Mouse (Mus musculus) stomach, postnatal 0 days (tissue): Measurements from ENCODE around the gene Olfr920. TPM values are rescaled to one million over a fixed set of nuclear protein-coding genes. Genes with fewer than 3 reads are reported as not detected.

Source experiments
- ATAC-seq: fragments of 200-750 bp; cut with Nextera tagmentation; 2 replicates; pipeline ENCODE4 v1.8.0; 2017; ENCODE audit not compliant: low FRiP score, low TSS enrichment
- DNase-seq: peaks from one replicate; pipeline ENCODE4 v3.0.0-alpha.2; 2016; ENCODE audit warnings: low spot score
- H3K27ac ChIP-seq: fragments of 300-500 bp; sonication (generic); replicated peaks from 2 replicates; pipeline ENCODE4 v1.5.1; 2014; ENCODE audit warnings: mild to moderate bottlenecking, control low read depth
- H3K27me3 ChIP-seq: fragments of 300-500 bp; sonication (generic); 2 replicates; pipeline ENCODE4 v1.6.1; 2014; ENCODE audit warnings: low read length; ENCODE audit not compliant: control insufficient read depth, insufficient read depth
- H3K36me3 ChIP-seq: fragments of 300-500 bp; sonication (generic); 2 replicates; pipeline ENCODE4 v1.6.1; 2014; ENCODE audit warnings: low read length, mixed read lengths; ENCODE audit not compliant: control insufficient read depth, insufficient read depth
- H3K4me1 ChIP-seq: fragments of 300-500 bp; sonication (generic); replicated peaks from 2 replicates; pipeline ENCODE4 v1.6.1; 2014; ENCODE audit warnings: antibody characterized with exemption; ENCODE audit not compliant: control insufficient read depth, insufficient read depth
- H3K4me2 ChIP-seq: fragments of 300-500 bp; sonication (generic); replicated peaks from 2 replicates; pipeline ENCODE4 v1.6.1; 2014; ENCODE audit warnings: low read depth, mild to moderate bottlenecking, control low read depth, moderate library complexity
- H3K4me3 ChIP-seq: fragments of 300-500 bp; sonication (generic); 2 replicates; pipeline ENCODE4 v1.5.1; 2014; ENCODE audit warnings: low read depth, low read length, control low read depth
- H3K9ac ChIP-seq: fragments of 300-500 bp; sonication (generic); 2 replicates; pipeline ENCODE4 v1.6.1; 2014; ENCODE audit warnings: mild to moderate bottlenecking, low read length, control low read depth, mixed read lengths
- H3K9me3 ChIP-seq: fragments of 300-500 bp; sonication (generic); 2 replicates; pipeline ENCODE4 v1.6.1; 2016; ENCODE audit warnings: low read length; ENCODE audit not compliant: control insufficient read depth
- CTCF ChIP-seq: IDR thresholded peaks from 2 replicates; pipeline ENCODE4 v1.5.1; 2016; ENCODE audit warnings: antibody characterized with exemption, low read depth, mild to moderate bottlenecking, moderate library complexity
- EP300 ChIP-seq: optimal IDR thresholded peaks from 2 replicates; pipeline ENCODE3; 2016; ENCODE audit warnings: antibody characterized with exemption
- WGBS: fragments of 180-500 bp; shearing (Covaris S2); extraction: QIAGEN DNeasy Blood & Tissue Kit; methylation state at CpG from one replicate; pipeline ENCODE4 v1.1.7; 2014; 5-methylcytosine and 5-hydroxymethylcytosine counted together
- polyA plus RNA-seq: library from polyadenylated mRNA; unstranded; fragments of >200 nt; fragmentation: Nextera tagmentation; extraction: Ambion mirVana; gene quantifications from 2 replicates; pipeline ENCODE4 v1.2.1, GENCODE M21; 2015

Gene Olfr920
- polyA plus RNA-seq, 1 experiment from 2014 or later: 0.06 TPM

DNA sequence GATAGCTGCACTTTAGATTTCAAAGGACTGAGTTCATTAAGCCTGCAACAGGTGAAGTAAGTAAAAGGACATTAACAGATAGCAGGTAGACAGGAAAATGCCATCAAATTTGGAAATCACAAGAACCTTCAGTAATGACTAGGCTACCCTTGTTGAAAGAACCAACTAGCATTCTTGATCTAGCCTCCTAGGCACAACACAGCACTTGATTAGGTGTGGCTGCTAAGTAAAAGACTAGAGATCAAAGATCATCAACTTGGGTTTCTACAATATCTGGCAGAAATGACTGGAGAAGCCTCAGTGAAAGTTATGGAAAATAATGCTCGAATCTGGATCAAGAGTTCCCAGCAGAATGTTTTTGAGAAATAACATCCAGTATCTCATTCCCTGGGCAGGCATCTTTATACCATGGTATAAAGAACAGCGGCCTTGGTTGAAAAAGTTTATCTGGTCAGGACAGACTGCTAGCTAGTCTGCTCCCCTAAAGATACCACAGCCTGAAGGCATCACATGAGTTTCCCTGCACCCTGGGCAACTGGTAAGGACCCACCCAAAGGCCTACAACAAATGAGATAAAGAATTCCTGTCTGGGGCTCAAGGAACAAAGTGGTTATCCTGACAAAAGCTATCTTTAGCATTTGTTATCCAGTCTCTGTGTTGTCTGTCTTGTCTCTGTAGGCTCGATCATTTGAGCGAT is 7.3 kb upstream of the Olfr920 start:
- Histone ChIP-seq H3K9ac (no peak overlapping the region), H3K4me3 (no peak overlapping the region), H3K9me3 (no peaks in the 10 kb centered on the region), H3K27me3 (no peaks in the 10 kb centered on the region), H3K4me2 (no peak overlapping the region), H3K27ac (no peak overlapping the region), H3K4me1 (no peaks in the 10 kb centered on the region), H3K36me3 (peaks cover 3% of the 10 kb centered on the region; the same call in 1 of the 2 replicates)
- WGBS: 94% methylated on average over 4 of the region's 4 CpGs
- TF ChIP-seq EP300 (no peak), CTCF (no peak)
- DNase-seq: no peak
- ATAC-seq: no peak

DNA sequence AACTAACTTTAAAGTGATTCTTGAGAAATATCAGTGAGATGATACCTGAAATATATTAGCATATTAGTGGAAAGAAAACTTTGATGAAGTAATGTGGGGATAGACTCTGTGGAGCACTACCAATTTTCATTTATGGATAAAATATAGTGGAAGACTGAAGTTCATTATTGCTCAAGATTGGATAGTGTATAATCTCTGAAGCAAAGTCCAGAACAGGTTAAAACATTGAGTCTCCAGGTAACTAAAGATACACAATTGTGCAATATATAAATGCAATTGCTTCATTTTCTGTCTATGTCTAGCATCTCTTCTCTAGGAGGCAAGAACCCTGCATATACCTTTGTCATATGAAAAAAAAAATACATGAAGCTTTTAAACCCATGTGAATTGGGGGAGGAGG is 20.7 kb downstream of the Olfr920 start, which contains the start of gene Olfr921:
Gene Olfr921 (plus strand): TSS at position 301 of the 400 bp plus-strand sequence.
- TF ChIP-seq EP300: no peak
- no peak for TF ChIP-seq CTCF
- Histone ChIP-seq H3K27ac (no peak within 1 kb of the TSS), H3K4me1 (no peaks in the 10 kb centered on the region), H3K27me3 (no peaks in the 10 kb centered on the region), H3K9me3 (no peaks in the 10 kb centered on the region), H3K36me3 (no peaks in the 10 kb centered on the region), H3K9ac (no peak within 1 kb of the TSS), H3K4me2 (no peak within 1 kb of the TSS), H3K4me3 (no peak within 1 kb of the TSS)
- ATAC-seq: no peak
- no peak for DNase-seq

DNA sequence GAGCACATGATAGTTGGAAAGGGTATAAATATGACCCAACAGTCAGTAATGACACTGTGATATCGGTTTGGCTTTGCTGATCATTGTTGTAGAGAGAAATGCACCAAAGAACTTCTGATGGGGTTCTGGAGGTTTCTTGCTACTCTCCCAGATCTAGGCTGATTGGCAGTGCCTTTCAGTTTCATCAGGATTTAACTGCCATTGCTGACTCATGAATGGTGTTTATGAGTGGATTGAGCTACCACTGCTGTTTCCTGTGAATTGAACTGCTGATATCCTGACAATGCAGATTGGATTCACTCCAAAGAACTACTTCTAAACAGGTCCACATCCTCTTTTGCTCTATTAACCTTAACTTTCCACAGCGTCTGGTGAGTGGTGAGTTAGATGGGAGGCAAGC is 40.6 kb downstream of the Olfr920 start:
- no peak for ATAC-seq

DNA sequence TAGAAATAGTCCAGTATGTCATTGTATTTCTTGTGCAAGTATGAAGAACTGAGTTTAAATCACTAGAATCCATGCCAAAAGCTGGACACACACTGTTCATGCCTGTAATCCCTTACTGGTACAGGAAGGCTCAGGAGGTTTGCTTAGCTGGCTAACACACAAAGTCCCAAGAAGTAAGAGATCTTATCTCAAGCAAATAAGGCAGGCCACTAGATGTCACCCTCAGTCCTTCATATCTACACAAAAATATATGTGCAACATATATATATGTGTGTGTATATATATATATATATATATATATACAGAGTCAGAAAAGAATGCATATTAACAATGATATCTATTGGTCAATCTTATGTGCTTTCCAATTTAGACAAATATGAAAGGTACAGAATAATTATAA is 53.6 kb downstream of the Olfr920 start:
- Histone ChIP-seq H3K9ac (no peak overlapping the region), H3K4me3 (no peak overlapping the region), H3K4me2 (no peak overlapping the region), H3K9me3 (no peaks in the 10 kb centered on the region), H3K27ac (no peak overlapping the region), H3K4me1 (no peaks in the 10 kb centered on the region), H3K27me3 (no peaks in the 10 kb centered on the region), H3K36me3 (no peaks in the 10 kb centered on the region)
- TF ChIP-seq EP300 (no peak), CTCF (peak; percentile 15; the same call in 1 of the 2 replicates)
- DNase-seq (no peak), ATAC-seq (no peak)

More for the DNA sequence above, 40.6 kb downstream of the Olfr920 start:
- Histone ChIP-seq H3K36me3 (no peaks in the 10 kb centered on the region), H3K4me3 (no peak overlapping the region), H3K27me3 (no peaks in the 10 kb centered on the region), H3K4me1 (no peaks in the 10 kb centered on the region), H3K4me2 (no peak overlapping the region), H3K27ac (no peak overlapping the region), H3K9me3 (no peaks in the 10 kb centered on the region), H3K9ac (no peak overlapping the region)
- TF ChIP-seq EP300: no peak
- TF ChIP-seq CTCF: no peak
- 90% methylated on average over 2 of the region's 2 CpGs for WGBS
- no peak for DNase-seq

Other genes with a start within 250 kb of the Olfr920 start
- gene Olfr911-ps1, start 230.7 kb upstream of the Olfr920 start, polyA plus RNA-seq: not detected in 2 replicates
- gene Olfr910, start 214.4 kb upstream of the Olfr920 start, polyA plus RNA-seq: not detected in 2 replicates
- gene Olfr912, start 172.1 kb upstream of the Olfr920 start, polyA plus RNA-seq: 0.01 TPM in 1 of 2 replicates, not detected in the other
- 0.04 TPM in 1 of 2 replicates, not detected in the other for gene Olfr913, start 159.5 kb upstream of the Olfr920 start, polyA plus RNA-seq
- not detected in 2 replicates for gene Olfr914, start 147.2 kb upstream of the Olfr920 start, polyA plus RNA-seq
- 0.02 TPM in 1 of 2 replicates, not detected in the other for gene Olfr916, start 92.4 kb upstream of the Olfr920 start, polyA plus RNA-seq
- not detected in 2 replicates for gene Olfr917, start 86.5 kb upstream of the Olfr920 start, polyA plus RNA-seq
- gene Olfr918, start 77.7 kb upstream of the Olfr920 start, polyA plus RNA-seq: not detected in 2 replicates
- gene Olfr919, start 48.6 kb upstream of the Olfr920 start, polyA plus RNA-seq: not detected in 2 replicates
- gene Vwa5a, start 34.0 kb upstream of the Olfr920 start, polyA plus RNA-seq: 17.1 and 18.2 TPM in 2 replicates
- gene Olfr921, start 20.8 kb downstream of the Olfr920 start, polyA plus RNA-seq: not detected in 2 replicates
- gene Olfr922, start 62.3 kb downstream of the Olfr920 start, polyA plus RNA-seq: not detected in 2 replicates
- not detected in 2 replicates for gene Olfr923, start 74.2 kb downstream of the Olfr920 start, polyA plus RNA-seq
- not detected in 2 replicates for gene Olfr924, start 92.2 kb downstream of the Olfr920 start, polyA plus RNA-seq
- not detected in 2 replicates for gene Olfr26, start 102.8 kb downstream of the Olfr920 start, polyA plus RNA-seq
- not detected in 2 replicates for gene Olfr926, start 124.8 kb downstream of the Olfr920 start, polyA plus RNA-seq
- not detected in 2 replicates for gene Olfr930, start 177.5 kb downstream of the Olfr920 start, polyA plus RNA-seq
- gene Olfr933, start 220.0 kb downstream of the Olfr920 start, polyA plus RNA-seq: not detected in 2 replicates
- not detected in 2 replicates for gene Olfr934, start 236.0 kb downstream of the Olfr920 start, polyA plus RNA-seq
- not detected in 2 replicates for gene Olfr935, start 247.4 kb downstream of the Olfr920 start, polyA plus RNA-seq